Mouse (Mus musculus) hindbrain, embryonic 15.5 days (tissue): ENCODE measurements around the gene Dnah14. TPM values are rescaled to one million over a fixed set of nuclear protein-coding genes. Genes with fewer than 3 reads are reported as not detected.

Experiments
- ATAC-seq: fragments of 200-750 bp; cut with Nextera tagmentation; 2 replicates; pipeline ENCODE4 v1.8.0; 2017; ENCODE audit warnings: low read depth, moderate number of reproducible peaks, moderate TSS enrichment; ENCODE audit not compliant: low FRiP score
- H3K27ac ChIP-seq: fragments of 300-500 bp; sonication (generic); replicated peaks from 2 replicates; pipeline ENCODE4 v1.5.1; 2015; ENCODE audit warnings: mild to moderate bottlenecking, inconsistent platforms
- H3K27me3 ChIP-seq: fragments of 300-500 bp; sonication (generic); 2 replicates; pipeline ENCODE4 v1.6.1; 2015; ENCODE audit warnings: control low read depth, inconsistent platforms
- H3K36me3 ChIP-seq: fragments of 300-500 bp; sonication (generic); 2 replicates; pipeline ENCODE4 v1.6.1; 2015; ENCODE audit warnings: control low read depth, inconsistent platforms
- H3K4me1 ChIP-seq: fragments of 300-500 bp; sonication (generic); replicated peaks from 2 replicates; pipeline ENCODE4 v1.6.1; 2015; ENCODE audit warnings: control low read depth, inconsistent platforms
- H3K4me2 ChIP-seq: fragments of 300-500 bp; sonication (generic); 2 replicates; pipeline ENCODE4 v1.6.1; 2015; ENCODE audit warnings: moderate library complexity, mild to moderate bottlenecking, inconsistent platforms
- H3K4me3 ChIP-seq: fragments of 300-500 bp; sonication (generic); 2 replicates; pipeline ENCODE4 v1.5.1; 2015; ENCODE audit warnings: mild to moderate bottlenecking, inconsistent platforms
- H3K9ac ChIP-seq: fragments of 300-500 bp; sonication (generic); 2 replicates; pipeline ENCODE4 v1.6.1; 2015; ENCODE audit warnings: inconsistent platforms
- H3K9me3 ChIP-seq: fragments of 300-500 bp; sonication (generic); 2 replicates; pipeline ENCODE4 v1.6.1; 2016; ENCODE audit warnings: control low read depth, inconsistent platforms
- WGBS: fragments of 180-500 bp; shearing (Covaris S2); methylation state at CpG from one replicate; pipeline ENCODE4 v1.1.7; 2015; 5-methylcytosine and 5-hydroxymethylcytosine counted together
- polyA plus RNA-seq: library from polyadenylated mRNA; unstranded; fragments of >200 nt; fragmentation: Nextera tagmentation; extraction: Ambion mirVana; gene quantifications from 2 replicates; pipeline ENCODE4 v1.2.1, GENCODE M21; 2015

Dnah14 gene
- polyA plus RNA-seq, 1 experiment from 2014 or later: 0.53 TPM

- Histone ChIP-seq H3K27ac (no peak overlapping the region), H3K36me3 (no peaks in the 10 kb centered on the region), H3K4me2 (no peak overlapping the region), H3K9me3 (no peaks in the 10 kb centered on the region), H3K4me1 (no peaks in the 10 kb centered on the region), H3K27me3 (no peaks in the 10 kb centered on the region), H3K9ac (no peak overlapping the region), H3K4me3 (no peak overlapping the region)
- no peak for ATAC-seq
- WGBS: 65% methylated on average over 6 of the region's 6 CpGs
These were observed 46.9 kb downstream of the Dnah14 start for GRCm38 (mm10) chr1:181623149-181623680.

GRCm38 (mm10) chr1:181624876-181625275, 48.5 kb downstream of the Dnah14 start:
- 95% methylated on average over 8 of the region's 8 CpGs for WGBS
- Histone ChIP-seq H3K4me3 (no peak overlapping the region), H3K9ac (no peak overlapping the region), H3K27ac (no peak overlapping the region), H3K9me3 (no peaks in the 10 kb centered on the region), H3K4me2 (no peak overlapping the region), H3K27me3 (no peaks in the 10 kb centered on the region), H3K36me3 (no peaks in the 10 kb centered on the region), H3K4me1 (no peaks in the 10 kb centered on the region; the same call in 1 of the 2 replicates)
- ATAC-seq: no peak

GRCm38 (mm10) chr1:181628276-181628675, 51.9 kb downstream of the Dnah14 start:
- 70% methylated on average over 6 of the region's 6 CpGs for WGBS
- Histone ChIP-seq H3K9me3 (no peaks in the 10 kb centered on the region), H3K27me3 (no peaks in the 10 kb centered on the region), H3K4me3 (no peak overlapping the region), H3K36me3 (no peaks in the 10 kb centered on the region), H3K27ac (no peak overlapping the region), H3K4me1 (no peaks in the 10 kb centered on the region; the same call in 1 of the 2 replicates), H3K9ac (no peak overlapping the region), H3K4me2 (no peak overlapping the region)
- ATAC-seq: no peak

- Histone ChIP-seq H3K4me1 (no peaks in the 10 kb centered on the region; the same call in 1 of the 2 replicates), H3K36me3 (no peaks in the 10 kb centered on the region), H3K9ac (no peak overlapping the region), H3K27me3 (no peaks in the 10 kb centered on the region), H3K9me3 (no peaks in the 10 kb centered on the region), H3K4me3 (no peak overlapping the region), H3K4me2 (no peak overlapping the region), H3K27ac (no peak overlapping the region)
- 84% methylated on average over 4 of the region's 4 CpGs for WGBS
- ATAC-seq: no peak
These were observed 55.0 kb downstream of the Dnah14 start for GRCm38 (mm10) chr1:181631371-181631770.

- Histone ChIP-seq H3K9me3 (no peaks in the 10 kb centered on the region), H3K9ac (no peak overlapping the region), H3K27ac (no peak overlapping the region), H3K4me3 (no peak overlapping the region), H3K27me3 (no peaks in the 10 kb centered on the region), H3K4me2 (no peak overlapping the region), H3K36me3 (no peaks in the 10 kb centered on the region), H3K4me1 (no peaks in the 10 kb centered on the region)
- WGBS: 71% methylated on average over 12 of the region's 12 CpGs
- 0 out of 2 replicates have a peak, but pooled peaks have one; percentile 38 for ATAC-seq
These were observed 61.8 kb downstream of the Dnah14 start for GRCm38 (mm10) chr1:181637997-181638713.

- no peaks in the 10 kb centered on the region for H3K27me3 ChIP-seq
- no peak for ATAC-seq
- H3K4me2 ChIP-seq: no peak overlapping the region
These were observed 64.0 kb downstream of the Dnah14 start for GRCm38 (mm10) chr1:181640383-181640782.

GRCm38 (mm10) chr1:181647467-181647866, 71.1 kb downstream of the Dnah14 start:
- no peaks in the 10 kb centered on the region for H3K36me3 ChIP-seq
- no peak overlapping the region for H3K27ac ChIP-seq

More at GRCm38 (mm10) chr1:181640383-181640782, 64.0 kb downstream of the Dnah14 start:
- no peak overlapping the region for H3K9ac ChIP-seq
- H3K9me3 ChIP-seq: no peaks in the 10 kb centered on the region
- no peak overlapping the region for H3K27ac ChIP-seq
- no peaks in the 10 kb centered on the region for H3K4me1 ChIP-seq
- H3K36me3 ChIP-seq: no peaks in the 10 kb centered on the region
- H3K4me3 ChIP-seq: no peak overlapping the region
- WGBS: 85% methylated on average over 2 of the region's 2 CpGs

GRCm38 (mm10) chr1:181653481-181653880, 77.1 kb downstream of the Dnah14 start:
- Histone ChIP-seq H3K36me3 (no peaks in the 10 kb centered on the region), H3K27ac (no peak overlapping the region), H3K4me3 (no peak overlapping the region), H3K9ac (no peak overlapping the region), H3K4me1 (0 out of 2 replicates have a peak, but pooled peaks cover 3% of the 10 kb centered on the region), H3K27me3 (no peaks in the 10 kb centered on the region), H3K9me3 (no peaks in the 10 kb centered on the region), H3K4me2 (no peak overlapping the region)
- ATAC-seq: no peak
- 29% methylated on average over 3 of the region's 3 CpGs for WGBS

More at GRCm38 (mm10) chr1:181647467-181647866, 71.1 kb downstream of the Dnah14 start:
- no peak overlapping the region for H3K4me3 ChIP-seq
- H3K4me2 ChIP-seq: no peak overlapping the region
- no peaks in the 10 kb centered on the region for H3K4me1 ChIP-seq
- 54% methylated on average over 8 of the region's 8 CpGs for WGBS
- H3K9ac ChIP-seq: no peak overlapping the region
- no peak for ATAC-seq
- H3K27me3 ChIP-seq: no peaks in the 10 kb centered on the region
- H3K9me3 ChIP-seq: no peaks in the 10 kb centered on the region

DNA sequence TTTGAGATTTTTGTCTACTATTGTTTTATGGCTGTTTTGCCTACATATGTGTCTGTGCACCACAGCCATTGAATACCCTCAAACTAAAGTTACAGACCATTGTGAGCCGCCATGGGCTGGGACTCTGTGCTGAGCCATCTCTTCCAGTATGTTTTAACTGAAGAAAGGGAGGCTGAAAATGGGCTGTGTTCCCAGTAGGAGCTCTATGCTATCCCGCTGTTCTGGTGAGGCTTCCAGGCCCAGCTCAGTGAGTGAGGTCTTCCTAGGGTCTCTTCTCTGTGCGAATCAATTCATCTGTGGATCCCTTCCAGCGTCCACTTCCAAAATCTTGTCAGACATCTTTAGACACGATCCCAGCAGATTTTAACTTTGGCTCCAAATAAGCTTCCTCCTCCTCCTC, 80.1 kb downstream of the Dnah14 start:
- Histone ChIP-seq H3K9me3 (no peaks in the 10 kb centered on the region), H3K4me3 (no peak overlapping the region), H3K9ac (no peak overlapping the region), H3K36me3 (no peaks in the 10 kb centered on the region), H3K4me2 (no peak overlapping the region), H3K27me3 (no peaks in the 10 kb centered on the region), H3K27ac (no peak overlapping the region), H3K4me1 (0 out of 2 replicates have a peak, but pooled peaks cover 3% of the 10 kb centered on the region)
- no peak for ATAC-seq
- WGBS: 76% methylated on average over 5 of the region's 5 CpGs

DNA sequence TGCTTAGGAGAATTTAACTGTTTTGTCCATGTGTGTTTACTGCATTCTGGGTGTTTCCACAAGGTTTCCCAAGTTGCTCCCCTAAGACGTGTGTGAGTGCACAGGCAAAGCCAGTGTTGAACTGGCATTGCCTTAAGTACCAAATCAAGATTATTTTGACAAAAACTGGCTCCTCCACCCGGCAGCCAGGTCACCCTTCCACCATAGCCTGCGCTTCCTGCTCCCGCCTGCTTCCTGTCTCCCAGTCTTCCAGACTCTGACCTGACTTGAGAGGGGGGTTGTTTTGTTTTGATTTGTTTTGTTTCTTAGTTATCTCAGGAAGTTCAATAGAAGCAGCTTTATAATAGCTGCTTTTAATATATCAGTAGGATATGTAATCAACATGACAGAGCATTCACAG, 90.4 kb downstream of the Dnah14 start:
- H3K4me3 ChIP-seq: no peak overlapping the region
- no peak for ATAC-seq
- H3K4me1 ChIP-seq: no peaks in the 10 kb centered on the region
- no peak overlapping the region for H3K4me2 ChIP-seq
- H3K9ac ChIP-seq: no peak overlapping the region
- H3K27me3 ChIP-seq: no peaks in the 10 kb centered on the region
- 80% methylated on average over 4 of the region's 4 CpGs for WGBS
- no peaks in the 10 kb centered on the region for H3K9me3 ChIP-seq
- no peaks in the 10 kb centered on the region for H3K36me3 ChIP-seq
- H3K27ac ChIP-seq: no peak overlapping the region

DNA sequence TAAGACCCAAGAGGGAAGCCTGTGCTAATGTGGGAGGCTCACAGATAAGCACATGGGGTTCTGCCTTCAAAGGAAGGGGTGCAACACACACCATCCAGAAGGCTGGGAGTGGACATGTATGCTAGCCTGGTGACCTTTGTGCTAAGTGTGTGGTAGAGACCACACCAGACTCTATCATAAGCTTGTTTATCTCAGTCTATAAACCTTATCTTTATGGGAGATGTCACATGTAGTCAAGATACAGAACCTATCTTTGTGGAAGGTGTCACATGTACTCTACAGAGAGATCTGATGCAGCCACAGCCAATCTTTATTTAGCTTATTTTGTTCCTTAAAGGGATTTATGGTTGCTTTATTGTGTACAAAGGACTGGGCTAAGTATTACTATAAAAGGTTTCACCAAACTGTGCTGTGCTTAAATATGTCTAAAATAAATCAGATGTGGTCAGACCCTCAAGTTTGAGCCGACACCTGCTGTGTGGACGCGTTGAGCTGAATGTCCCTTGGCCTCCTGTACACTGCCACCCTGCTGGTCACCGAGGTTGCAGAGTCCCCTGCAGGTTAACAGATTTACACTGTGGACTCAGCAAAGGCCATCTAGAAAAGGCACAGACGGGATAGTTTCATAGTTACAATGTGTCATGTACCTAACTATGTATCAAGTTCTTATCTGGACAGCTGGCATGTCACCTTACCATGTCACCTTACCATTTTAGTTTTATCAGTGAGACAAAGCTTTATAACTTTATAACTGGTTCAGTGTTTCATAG, 118.6 kb downstream of the Dnah14 start:
- Histone ChIP-seq H3K9me3 (no peaks in the 10 kb centered on the region), H3K27ac (no peak overlapping the region), H3K4me1 (no peaks in the 10 kb centered on the region), H3K27me3 (no peaks in the 10 kb centered on the region), H3K9ac (no peak overlapping the region), H3K4me2 (no peak overlapping the region), H3K4me3 (no peak overlapping the region), H3K36me3 (no peaks in the 10 kb centered on the region)
- WGBS: 81% methylated on average over 5 of the region's 5 CpGs
- ATAC-seq: no peak

DNA sequence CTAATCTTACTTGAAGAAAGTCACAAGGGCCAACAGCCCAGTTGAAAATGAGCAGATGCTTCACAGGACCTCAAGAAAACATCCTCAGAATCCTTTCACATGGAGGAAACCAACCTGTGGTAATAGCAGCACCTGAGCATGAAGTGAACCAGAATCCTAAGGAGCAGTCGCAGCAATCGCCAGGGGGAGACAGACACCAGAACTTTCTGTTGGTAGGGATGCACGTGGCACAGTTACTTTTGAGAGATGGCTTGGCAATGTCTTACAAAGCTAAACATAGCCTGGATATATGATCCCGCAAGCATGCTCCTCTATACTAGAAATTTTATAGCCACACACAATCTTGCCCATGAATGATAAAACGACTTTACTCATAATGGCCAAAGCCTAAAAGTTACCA, 152.3 kb downstream of the Dnah14 start:
- 71% methylated on average over 5 of the region's 5 CpGs for WGBS
- H3K4me2 ChIP-seq: no peak overlapping the region
- no peak overlapping the region for H3K4me3 ChIP-seq
- H3K9me3 ChIP-seq: no peaks in the 10 kb centered on the region
- no peak overlapping the region for H3K9ac ChIP-seq
- no peaks in the 10 kb centered on the region for H3K4me1 ChIP-seq
- no peak overlapping the region for H3K27ac ChIP-seq
- H3K36me3 ChIP-seq: no peaks in the 10 kb centered on the region
- no peaks in the 10 kb centered on the region for H3K27me3 ChIP-seq
- no peak for ATAC-seq
